Mouse (Mus musculus) megakaryocyte-erythroid progenitor cell, adult 5-6 weeks (primary cell): ENCODE measurements around the gene Dnah9. TPM values are rescaled to one million over a fixed set of nuclear protein-coding genes. Genes with fewer than 3 reads are reported as not detected.

Experiments
- ATAC-seq: replicated peaks from 2 replicates; pipeline ENCODE4 v1.8.0; 2016; ENCODE audit warnings: mild to moderate bottlenecking, inconsistent platforms; ENCODE audit not compliant: severe bottlenecking, poor library complexity, low FRiP score, low TSS enrichment
- total RNA-seq, 2 experiments: library from RNA; stranded (forward) in 1 of 2; stranded (reverse) in 1 of 2; fragments of 200-1000, 215-1000 nt in 1 of 2; fragments of >200 nt in 1 of 2; fragmentation: Nextera tagmentation in 1 of 2; gene quantifications; 2 replicates each; pipeline ENCODE4 v1.2.3; 2014 to 2017

Gene Dnah9
- total RNA-seq, 2 experiments from 2014 or later: not detected

GRCm38 (mm10) chr11:65806909-65807504 is 361.3 kb downstream of the Dnah9 start, which contains the start of gene Zkscan6:
Zkscan6 (plus strand) TSS chr11:65807175.
- peak; percentile 95 for ATAC-seq

GRCm38 (mm10) chr11:65806321-65806904 is 361.9 kb downstream of the Dnah9 start:
- peak; percentile 65 for ATAC-seq

- ATAC-seq: no peak
Observed at GRCm38 (mm10) chr11:65801899-65802298, 366.5 kb downstream of the Dnah9 start.

- no peak for ATAC-seq
Observed at GRCm38 (mm10) chr11:65795896-65796295, 372.5 kb downstream of the Dnah9 start.

GRCm38 (mm10) chr11:65794428-65795219 is 373.7 kb downstream of the Dnah9 start:
- peak; percentile 76 for ATAC-seq

GRCm38 (mm10) chr11:65788154-65788553 is 380.2 kb downstream of the Dnah9 start, which contains the start of gene Map2k4:
Map2k4 (minus strand) TSS chr11:65788297.
- ATAC-seq: peak; percentile 96

GRCm38 (mm10) chr11:65787421-65788151 is 380.8 kb downstream of the Dnah9 start:
- peak; percentile 30 for ATAC-seq

- peak; percentile 43; the same call in 1 of the 2 replicates for ATAC-seq
Observed at GRCm38 (mm10) chr11:65786160-65786559, 382.2 kb downstream of the Dnah9 start.

GRCm38 (mm10) chr11:65781596-65781995 is 386.8 kb downstream of the Dnah9 start:
- ATAC-seq: no peak
